Mouse (Mus musculus): ENCODE measurements at regions not wholly inside any gene's neighbourhood (a gene's known extent, or its start where the extent isn't known, plus 50 kb on each side); places are given as distances from the start of the nearest gene placed in this dataset.

- POLR2A ChIA-PET = interaction anchor here (0.6 kb wide), 1 partner anchor 667 kb away, joined by 3 read pairs; no protein-coding TSS in a partner anchor
- CTCF ChIA-PET = no interaction called here
- TF ChIP-seq CTCF (IDR thresholded peaks at IDR 0.05) = no peak
- DNase-seq (ENCODE audit: low read depth, low spot score) = no peak
- no peak for ATAC-seq
- in situ Hi-C loops (cut with MboI; ENCODE audit: low pct_unique_long_range_greater_than_20kb) = no loop called here
- peaks cover 10% of the 10 kb centered on the region for H3K27me3 ChIP-seq
Measured at GRCm38 (mm10) chr14:116869996-116870395, 55.1 kb upstream of the Gpc6 start.
